Comparison of ENCODE assay signal across 8 mouse cellular contexts in the genomic region with DNA sequence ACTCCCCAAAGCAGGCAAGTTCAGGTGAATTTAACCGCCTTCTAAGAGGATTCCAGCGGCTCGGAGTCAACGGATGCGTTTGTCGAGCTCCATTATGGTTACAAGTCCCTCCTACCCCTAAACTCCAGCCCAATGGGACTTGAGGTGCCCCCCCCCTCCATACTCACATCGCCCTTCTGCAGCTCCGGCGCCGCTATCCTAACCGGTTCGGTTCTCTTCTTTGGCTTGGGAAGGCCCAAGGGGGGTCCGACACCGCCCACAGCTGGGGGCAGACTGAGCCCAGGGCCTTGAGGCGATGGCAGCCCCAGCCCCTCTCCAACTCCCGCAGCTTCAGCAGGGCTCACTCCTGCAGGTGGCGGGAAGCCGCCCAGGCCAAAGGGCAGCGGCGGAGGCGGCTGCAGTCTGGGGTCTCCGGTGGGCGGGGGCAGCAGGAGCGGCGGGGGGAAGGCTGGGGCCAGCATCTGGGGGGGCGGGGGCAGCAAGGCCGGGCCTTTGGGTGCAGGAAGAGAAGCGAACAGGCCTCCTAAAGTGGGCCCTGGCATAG. TPM values are rescaled to one million over a fixed set of nuclear protein-coding genes. Genes with fewer than 3 reads are reported as not detected.
DNase-seq lines count a peak whose midpoint lies in the region; ATAC-seq and TF ChIP-seq lines count a peak whose summit lies in the region.

No protein-coding gene starts in this region.

- H3K9me3 ChIP-seq in heart, embryonic 11.5 days (replicated peaks; ENCODE audit: control insufficient read depth, low read length), result 0 out of 2 replicates have a peak, but pooled peaks cover 2% of the 10 kb centered on the region
- H3K9me3 ChIP-seq in liver, postnatal 0 days (ENCODE audit: low read length), result no peaks in the 10 kb centered on the region; the same call in 1 of the 2 replicates

- peak overlapping the region; percentile 90 for H3K4me3 ChIP-seq in heart, embryonic 11.5 days (ENCODE audit: low read depth, low read length)
- peak overlapping the region; percentile 91 for H3K4me3 ChIP-seq in liver, postnatal 0 days (ENCODE audit: low read depth, low read length)

- no peak for TF ChIP-seq CTCF in liver, postnatal 0 days (IDR thresholded peaks at IDR 0.05; ENCODE audit: low read depth)

- no peaks in the 10 kb centered on the region for H3K27me3 ChIP-seq in heart, embryonic 11.5 days (ENCODE audit: control insufficient read depth, insufficient read depth, low read length)
- no peaks in the 10 kb centered on the region for H3K27me3 ChIP-seq in liver, postnatal 0 days (ENCODE audit: insufficient read depth, low read length)

- H3K4me1 ChIP-seq in heart, embryonic 11.5 days (ENCODE audit: control insufficient read depth, insufficient read depth, low read length), result peaks cover 17% of the 10 kb centered on the region
- peaks cover 19% of the 10 kb centered on the region for H3K4me1 ChIP-seq in liver, postnatal 0 days (ENCODE audit: insufficient read depth)

- TF ChIP-seq EP300 in liver, postnatal 0 days (IDR thresholded peaks at IDR 0.05; ENCODE audit: low read depth), result no peak

- peaks cover 5% of the 10 kb centered on the region; the same call in 1 of the 2 replicates for H3K36me3 ChIP-seq in heart, embryonic 11.5 days (ENCODE audit: control insufficient read depth, insufficient read depth, low read length)
- H3K36me3 ChIP-seq in liver, postnatal 0 days (replicated peaks; ENCODE audit: insufficient read depth, low read length), result peaks cover 9% of the 10 kb centered on the region

- peak; percentile 14 to 31 for DNase-seq in CD8-positive naive resting alpha-beta T cell, adult 2 months (ENCODE audit: low read depth in 2 of 2, low spot score in 2 of 2)
- DNase-seq in R1 (ENCODE audit: low read depth, low spot score), result peak; percentile 75
- DNase-seq in embryo, embryonic 11 days, result peak; percentile 65
- peak; percentile 66 for DNase-seq in kidney, postnatal 10 days
- peak; percentile 57 for DNase-seq in liver, postnatal 0 days
- peak; percentile 24 for DNase-seq in ovary, adult 18-20 months (ENCODE audit: low spot score)
- DNase-seq in urinary bladder, postnatal 25 days (ENCODE audit: low spot score), result peak; percentile 31

- under 1% methylated on average over 27 of the region's 28 CpGs for WGBS in heart, embryonic 11.5 days (ENCODE audit: insufficient replicate concordance)
- 0% methylated on average over 22 of the region's 28 CpGs for WGBS in liver, postnatal 0 days (ENCODE audit: insufficient replicate concordance)

- H3K27ac ChIP-seq in heart, embryonic 11.5 days (ENCODE audit: low read depth, low read length), result peak overlapping the region; percentile 92
- peak overlapping the region; percentile 96 for H3K27ac ChIP-seq in liver, postnatal 0 days (ENCODE audit: low read depth)

- H3K4me2 ChIP-seq in heart, embryonic 11.5 days, result peak overlapping the region; percentile 96
- H3K4me2 ChIP-seq in liver, postnatal 0 days (ENCODE audit: low read depth, low read length), result peak overlapping the region; percentile 81

- H3K9ac ChIP-seq in heart, embryonic 11.5 days (ENCODE audit: low read depth, low read length), result peak overlapping the region; percentile 95
- peak overlapping the region; percentile 98 for H3K9ac ChIP-seq in liver, postnatal 0 days (replicated peaks)

- peak; percentile 11; the same call in 1 of the 2 replicates for ATAC-seq in heart, embryonic 11.5 days (replicated peaks; ENCODE audit: insufficient number of reproducible peaks, low FRiP score, low TSS enrichment)
- no peak for ATAC-seq in liver, postnatal 0 days

RNA-seq across cellular contexts. Expression of a gene that starts 0.6 kb away (rescaled TPM):
- polyA plus RNA-seq in heart, embryonic 11.5 days (2014; fragmentation: Nextera tagmentation; extraction: Ambion mirVana), result 14.1 and 14.5 TPM in 2 replicates
- polyA plus RNA-seq in liver, postnatal 0 days (2015; fragmentation: Nextera tagmentation; extraction: Ambion mirVana), result 4.4 and 4.5 TPM in 2 replicates

RNA-seq across cellular contexts. Expression of a gene that starts 21.3 kb away (rescaled TPM):
- polyA plus RNA-seq in heart, embryonic 11.5 days (2014; fragmentation: Nextera tagmentation; extraction: Ambion mirVana), result 172 and 179 TPM in 2 replicates
- 116 and 123 TPM in 2 replicates for polyA plus RNA-seq in liver, postnatal 0 days (2015; fragmentation: Nextera tagmentation; extraction: Ambion mirVana)

RNA-seq across cellular contexts. Expression of a gene that starts 34.5 kb away (rescaled TPM):
- 67.3 and 68.2 TPM in 2 replicates for polyA plus RNA-seq in heart, embryonic 11.5 days (2014; fragmentation: Nextera tagmentation; extraction: Ambion mirVana)
- 50.3 and 54.1 TPM in 2 replicates for polyA plus RNA-seq in liver, postnatal 0 days (2015; fragmentation: Nextera tagmentation; extraction: Ambion mirVana)

RNA-seq across cellular contexts. Expression of a gene that starts 38.2 kb away (rescaled TPM):
- 0.17 TPM in 1 of 2 replicates, not detected in the other for polyA plus RNA-seq in heart, embryonic 11.5 days (2014; fragmentation: Nextera tagmentation; extraction: Ambion mirVana)
- polyA plus RNA-seq in liver, postnatal 0 days (2015; fragmentation: Nextera tagmentation; extraction: Ambion mirVana), result 0.74 and 0.75 TPM in 2 replicates

RNA-seq across cellular contexts. Expression of a gene that starts 45.3 kb away (rescaled TPM):
- polyA plus RNA-seq in heart, embryonic 11.5 days (2014; fragmentation: Nextera tagmentation; extraction: Ambion mirVana), result 25.0 and 30.2 TPM in 2 replicates
- polyA plus RNA-seq in liver, postnatal 0 days (2015; fragmentation: Nextera tagmentation; extraction: Ambion mirVana), result 12.3 and 13.2 TPM in 2 replicates

Comparison
In these comparisons a context has a peak if more than half of its experiments do, and no peak if none do; other contexts are left out.
1. DNase-seq: peak in every context shown above with its lines; median percentile 75 in R1; 66 in kidney, postnatal 10 days; 65 in embryo, embryonic 11 days; 57 in liver, postnatal 0 days; 31 in urinary bladder, postnatal 25 days; 24 in ovary, adult 18-20 months; 22 in CD8-positive naive resting alpha-beta T cell, adult 2 months.